Mouse (Mus musculus): ENCODE results near the gene Gon7. TPM values are rescaled to one million over a fixed set of nuclear protein-coding genes. Genes with fewer than 3 reads are reported as not detected.

Gon7 gene
- 18.9 and 22.5 TPM in 2 replicates for polyA plus RNA-seq (2012; rRNA removed)

- Histone ChIP-seq H3K4me1 (ENCODE audit: control insufficient read depth, insufficient read depth, low read length) (peaks cover 5% of the 10 kb centered on the region), H3K4me3 (replicated peaks; ENCODE audit: insufficient read depth, low read depth, low read length) (peak within 1 kb of the TSS; percentile 88), H3K27ac (ENCODE audit: insufficient read depth, low read length) (0 out of 2 replicates have a peak within 1 kb of the TSS, but pooled peaks have one; percentile 23), H3K27me3 (ENCODE audit: control insufficient read depth, insufficient read depth, low read length) (no peaks in the 10 kb centered on the region)
- under 1% methylated on average over 73 of the region's 73 CpGs for WGBS
- TF ChIP-seq CTCF (IDR thresholded peaks at IDR 0.05; ENCODE audit: borderline replicate concordance, insufficient read depth, low read depth, low read length): no peak
- peak; percentile 67 for TF ChIP-seq POLR2A (IDR thresholded peaks at IDR 0.05; ENCODE audit: borderline replicate concordance, insufficient read depth, low read length)
- DNase-seq: peak; percentile 96 to 97
Measured at GRCm38 (mm10) chr12:102757689-102758402, at the start of gene Gon7, which contains the start of the genes Gm28051 and Ubr7. Gene Gon7 (minus strand): TSS chr12:102757803. Gene Gm28051 (minus strand): TSS chr12:102757765. Gene Ubr7 (plus strand): TSS chr12:102757967.

GRCm38 (mm10) chr12:102799528-102799927 is 41.9 kb upstream of the Gon7 start:
- no peak for TF ChIP-seq POLR2A (IDR thresholded peaks at IDR 0.05; ENCODE audit: borderline replicate concordance, insufficient read depth, low read length)
- no peak for DNase-seq
- H3K27me3 ChIP-seq (ENCODE audit: control insufficient read depth, insufficient read depth, low read length): no peaks in the 10 kb centered on the region
- WGBS: 99% methylated on average over 2 of the region's 2 CpGs
- no peak overlapping the region for H3K27ac ChIP-seq (ENCODE audit: insufficient read depth, low read length)
- no peaks in the 10 kb centered on the region for H3K4me1 ChIP-seq (ENCODE audit: control insufficient read depth, insufficient read depth, low read length)
- no peak overlapping the region for H3K4me3 ChIP-seq (replicated peaks; ENCODE audit: insufficient read depth, low read depth, low read length)

GRCm38 (mm10) chr12:102787927-102788326 is 30.3 kb upstream of the Gon7 start:
- no peak for DNase-seq
- TF ChIP-seq POLR2A (IDR thresholded peaks at IDR 0.05; ENCODE audit: borderline replicate concordance, insufficient read depth, low read length): no peak
- H3K27me3 ChIP-seq (ENCODE audit: control insufficient read depth, insufficient read depth, low read length): no peaks in the 10 kb centered on the region
- no peaks in the 10 kb centered on the region for H3K4me1 ChIP-seq (ENCODE audit: control insufficient read depth, insufficient read depth, low read length)
- no peak overlapping the region for H3K4me3 ChIP-seq (replicated peaks; ENCODE audit: insufficient read depth, low read depth, low read length)
- 91% methylated on average over 7 of the region's 7 CpGs for WGBS
- no peak overlapping the region for H3K27ac ChIP-seq (ENCODE audit: insufficient read depth, low read length)

- H3K4me1 ChIP-seq (ENCODE audit: control insufficient read depth, insufficient read depth, low read length): no peaks in the 10 kb centered on the region
- no peaks in the 10 kb centered on the region for H3K27me3 ChIP-seq (ENCODE audit: control insufficient read depth, insufficient read depth, low read length)
- WGBS: 30% methylated on average over 5 of the region's 5 CpGs
- DNase-seq: no peak
- H3K4me3 ChIP-seq (replicated peaks; ENCODE audit: insufficient read depth, low read depth, low read length): no peak overlapping the region
- no peak for TF ChIP-seq POLR2A (IDR thresholded peaks at IDR 0.05; ENCODE audit: borderline replicate concordance, insufficient read depth, low read length)
- TF ChIP-seq CTCF (IDR thresholded peaks at IDR 0.05; ENCODE audit: borderline replicate concordance, insufficient read depth, low read depth, low read length): no peak
- no peak overlapping the region for H3K27ac ChIP-seq (ENCODE audit: insufficient read depth, low read length)
Measured at GRCm38 (mm10) chr12:102785593-102785985, 28.0 kb upstream of the Gon7 start.

GRCm38 (mm10) chr12:102784899-102785592 is 27.4 kb upstream of the Gon7 start:
- WGBS: 89% methylated on average over 19 of the region's 19 CpGs
- TF ChIP-seq POLR2A (IDR thresholded peaks at IDR 0.05; ENCODE audit: borderline replicate concordance, insufficient read depth, low read length) (no peak), CTCF (IDR thresholded peaks at IDR 0.05; ENCODE audit: borderline replicate concordance, insufficient read depth, low read depth, low read length) (no peak)
- Histone ChIP-seq H3K27ac (ENCODE audit: insufficient read depth, low read length) (no peak overlapping the region), H3K4me1 (ENCODE audit: control insufficient read depth, insufficient read depth, low read length) (no peaks in the 10 kb centered on the region), H3K4me3 (replicated peaks; ENCODE audit: insufficient read depth, low read depth, low read length) (no peak overlapping the region), H3K27me3 (ENCODE audit: control insufficient read depth, insufficient read depth, low read length) (no peaks in the 10 kb centered on the region)
- no peak for DNase-seq

GRCm38 (mm10) chr12:102782841-102783240 is 25.2 kb upstream of the Gon7 start:
- TF ChIP-seq CTCF (IDR thresholded peaks at IDR 0.05; ENCODE audit: borderline replicate concordance, insufficient read depth, low read depth, low read length): no peak
- no peak for TF ChIP-seq POLR2A (IDR thresholded peaks at IDR 0.05; ENCODE audit: borderline replicate concordance, insufficient read depth, low read length)
- Histone ChIP-seq H3K4me1 (ENCODE audit: control insufficient read depth, insufficient read depth, low read length) (peaks cover 5% of the 10 kb centered on the region), H3K27me3 (ENCODE audit: control insufficient read depth, insufficient read depth, low read length) (no peaks in the 10 kb centered on the region), H3K4me3 (replicated peaks; ENCODE audit: insufficient read depth, low read depth, low read length) (no peak overlapping the region), H3K27ac (ENCODE audit: insufficient read depth, low read length) (no peak overlapping the region)
- no peak for DNase-seq
- 91% methylated on average over 5 of the region's 5 CpGs for WGBS

- WGBS: 71% methylated on average over 3 of the region's 3 CpGs
- DNase-seq: no peak
- Histone ChIP-seq H3K4me3 (replicated peaks; ENCODE audit: insufficient read depth, low read depth, low read length) (no peak overlapping the region), H3K27me3 (ENCODE audit: control insufficient read depth, insufficient read depth, low read length) (no peaks in the 10 kb centered on the region), H3K27ac (ENCODE audit: insufficient read depth, low read length) (no peak overlapping the region), H3K4me1 (ENCODE audit: control insufficient read depth, insufficient read depth, low read length) (peaks cover 6% of the 10 kb centered on the region)
- TF ChIP-seq CTCF (IDR thresholded peaks at IDR 0.05; ENCODE audit: borderline replicate concordance, insufficient read depth, low read depth, low read length): peak; percentile 17; the same call in 1 of the 2 replicates
- no peak for TF ChIP-seq POLR2A (IDR thresholded peaks at IDR 0.05; ENCODE audit: borderline replicate concordance, insufficient read depth, low read length)
Measured at GRCm38 (mm10) chr12:102779452-102779851, 21.8 kb upstream of the Gon7 start.

- Histone ChIP-seq H3K4me3 (replicated peaks; ENCODE audit: insufficient read depth, low read depth, low read length) (no peak overlapping the region), H3K4me1 (ENCODE audit: control insufficient read depth, insufficient read depth, low read length) (peaks cover 6% of the 10 kb centered on the region), H3K27me3 (ENCODE audit: control insufficient read depth, insufficient read depth, low read length) (no peaks in the 10 kb centered on the region), H3K27ac (ENCODE audit: insufficient read depth, low read length) (0 out of 2 replicates have a peak overlapping the region, but pooled peaks have one; percentile 16)
- 39% methylated on average over 5 of the region's 5 CpGs for WGBS
- no peak for TF ChIP-seq POLR2A (IDR thresholded peaks at IDR 0.05; ENCODE audit: borderline replicate concordance, insufficient read depth, low read length)
- no peak for TF ChIP-seq CTCF (IDR thresholded peaks at IDR 0.05; ENCODE audit: borderline replicate concordance, insufficient read depth, low read depth, low read length)
- peak; percentile 33 to 70 for DNase-seq
Measured at GRCm38 (mm10) chr12:102778151-102778550, 20.5 kb upstream of the Gon7 start.
